ENCODE assay signal across 10 mouse cellular contexts in the genomic region with DNA sequence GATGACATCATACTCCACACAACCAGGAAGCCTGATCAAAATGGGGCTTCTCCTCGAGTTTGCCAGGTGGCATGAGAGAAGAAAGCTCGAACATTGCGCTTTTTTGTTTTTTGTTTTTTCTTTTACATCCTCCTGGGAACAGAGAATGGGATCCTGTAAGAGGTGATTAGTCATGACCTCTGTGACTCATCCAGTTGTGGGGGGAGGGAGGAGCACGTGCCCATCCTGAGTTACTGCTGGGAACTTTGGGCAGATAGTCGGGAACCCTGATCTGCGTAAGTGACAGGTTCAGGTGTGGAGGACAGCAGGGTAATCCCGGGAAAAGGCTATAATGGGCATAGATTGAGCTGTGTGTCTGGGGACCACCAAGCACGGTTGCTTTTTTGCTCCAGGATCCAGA.
"Had no signal": no experiment of that assay in that cellular context is flagged by ENCODE, and none has a peak within 500 bp of the region (broad histone marks: within the 10 kb centered on the region; RNA-seq: fewer than 3 reads in every experiment).

No protein-coding gene starts in this region.

- H3K4me2 ChIP-seq: limb, embryonic 13.5 days; midbrain, embryonic 13.5 days; neural tube, embryonic 15.5 days had no signal

- H3K36me3 ChIP-seq: limb, embryonic 13.5 days; midbrain, embryonic 13.5 days; neural tube, embryonic 15.5 days had no signal

- H3K4me1 ChIP-seq: midbrain, embryonic 13.5 days; neural tube, embryonic 15.5 days had no signal

- H3K9ac ChIP-seq: limb, embryonic 13.5 days; liver, embryonic 14.5 days; midbrain, embryonic 13.5 days; neural tube, embryonic 15.5 days had no signal

- H3K4me3 ChIP-seq: limb, embryonic 13.5 days; midbrain, embryonic 13.5 days; neural tube, embryonic 15.5 days had no signal

- H3K27ac ChIP-seq: kidney, postnatal 0 days; limb, embryonic 13.5 days; liver, embryonic 14.5 days; midbrain, embryonic 13.5 days; neural tube, embryonic 15.5 days; stomach, postnatal 0 days had no signal

- DNase-seq: kidney, postnatal 36 days; layer of hippocampus, adult 9-11 months; left cerebral cortex, postnatal 4 days; lung, adult 18-20 months had no signal

- ATAC-seq: midbrain, embryonic 13.5 days had no signal

- H3K27me3 ChIP-seq: limb, embryonic 13.5 days; midbrain, embryonic 13.5 days; neural tube, embryonic 15.5 days had no signal

- H3K9me3 ChIP-seq: limb, embryonic 13.5 days; midbrain, embryonic 13.5 days; neural tube, embryonic 15.5 days had no signal
